Comparison of ENCODE assay signal across 9 mouse cellular contexts in genomic region chr6:6863160-6863870, GRCm38 (mm10). TPM values are rescaled to one million over a fixed set of nuclear protein-coding genes. Genes with fewer than 3 reads are reported as not detected.
A peak's percentile ranks its signal among the peaks of the same experiment; 100 is the strongest.
DNase-seq lines count a peak whose midpoint lies in the region; ATAC-seq lines count a peak whose summit lies in the region.
"Had no signal": no experiment of that assay in that cellular context is flagged by ENCODE, and none has a peak within 500 bp of the region (broad histone marks: within the 10 kb centered on the region; RNA-seq: fewer than 3 reads in every experiment).

Gene Dlx6, plus strand, starts transcription at chr6:6863334.

- DNase-seq in kidney, adult 11 months: no peak
- DNase-seq in ZHBTc4 (ENCODE audit: low read depth, low spot score): peak; percentile 84
- peak; percentile 80 for DNase-seq in limb, embryonic 11.5 days (ENCODE audit: low spot score)
- DNase-seq in retina, embryonic 14.5 days (ENCODE audit: low spot score): peak; percentile 67
- no peak for DNase-seq in right cerebral cortex, adult 18-20 months

- H3K4me3 ChIP-seq in kidney, embryonic 14.5 days (ENCODE audit: low read length): peak within 1 kb of the TSS; percentile 39
- peak within 1 kb of the TSS; percentile 52 for H3K4me3 ChIP-seq in forebrain, embryonic 15.5 days
- peak within 1 kb of the TSS; percentile 41 for H3K4me3 ChIP-seq in limb, embryonic 11.5 days (ENCODE audit: low read depth, low read length)
- H3K4me3 ChIP-seq: myocyte had no signal

- peaks cover 93% of the 10 kb centered on the region for H3K27me3 ChIP-seq in kidney, embryonic 14.5 days (ENCODE audit: control insufficient read depth, insufficient read depth, low read length)
- H3K27me3 ChIP-seq in forebrain, embryonic 15.5 days: peaks cover 41% of the 10 kb centered on the region
- peaks cover 69% of the 10 kb centered on the region for H3K27me3 ChIP-seq in limb, embryonic 11.5 days (ENCODE audit: control insufficient read depth, insufficient read depth, low read length)

- no peaks in the 10 kb centered on the region for H3K9me3 ChIP-seq in kidney, embryonic 14.5 days (ENCODE audit: control insufficient read depth, low read length)
- no peaks in the 10 kb centered on the region for H3K9me3 ChIP-seq in forebrain, embryonic 15.5 days
- H3K9me3 ChIP-seq in limb, embryonic 11.5 days (ENCODE audit: control insufficient read depth, low read length): no peaks in the 10 kb centered on the region

- under 1% methylated on average over 46 of the region's 52 CpGs for WGBS in kidney, embryonic 14.5 days
- WGBS in forebrain, embryonic 15.5 days: under 1% methylated on average over 47 of the region's 52 CpGs
- under 1% methylated on average over 52 of the region's 52 CpGs for WGBS in limb, embryonic 11.5 days

- H3K9ac ChIP-seq in kidney, embryonic 14.5 days (ENCODE audit: low read depth, low read length): peak within 1 kb of the TSS; percentile 40
- peak within 1 kb of the TSS; percentile 67 for H3K9ac ChIP-seq in forebrain, embryonic 15.5 days (replicated peaks)
- H3K9ac ChIP-seq in limb, embryonic 11.5 days (ENCODE audit: low read length): peak within 1 kb of the TSS; percentile 53

- H3K4me2 ChIP-seq in kidney, embryonic 14.5 days (replicated peaks; ENCODE audit: low read depth, low read length): peak within 1 kb of the TSS; percentile 62
- H3K4me2 ChIP-seq in forebrain, embryonic 15.5 days (replicated peaks): peak within 1 kb of the TSS; percentile 70
- H3K4me2 ChIP-seq in limb, embryonic 11.5 days (ENCODE audit: low read depth, severe bottlenecking): peak within 1 kb of the TSS; percentile 88

- no peak within 1 kb of the TSS for H3K27ac ChIP-seq in kidney, embryonic 14.5 days (ENCODE audit: low read depth, low read length)
- H3K27ac ChIP-seq in forebrain, embryonic 15.5 days (replicated peaks): peak within 1 kb of the TSS; percentile 96
- H3K27ac ChIP-seq in limb, embryonic 11.5 days (replicated peaks; ENCODE audit: low read depth, low read length): no peak within 1 kb of the TSS

- H3K4me1 ChIP-seq in kidney, embryonic 14.5 days (ENCODE audit: control insufficient read depth, insufficient read depth, low read length): peaks cover 11% of the 10 kb centered on the region; the same call in 1 of the 2 replicates
- peaks cover 34% of the 10 kb centered on the region for H3K4me1 ChIP-seq in forebrain, embryonic 15.5 days
- H3K4me1 ChIP-seq in limb, embryonic 11.5 days (ENCODE audit: control insufficient read depth, insufficient read depth, low read length): no peaks in the 10 kb centered on the region; the same call in 1 of the 2 replicates

- peak; percentile 72 for ATAC-seq in kidney, embryonic 14.5 days (ENCODE audit: low FRiP score, low TSS enrichment)
- peak; percentile 53 for ATAC-seq in forebrain, embryonic 15.5 days (replicated peaks)
- ATAC-seq in limb, embryonic 11.5 days (ENCODE audit: insufficient number of reproducible peaks, low FRiP score, low TSS enrichment, low read depth): peak; percentile 76
- no peak for ATAC-seq in monocyte, adult 5-6 weeks (replicated peaks; ENCODE audit: insufficient number of reproducible peaks, low FRiP score, low TSS enrichment, poor library complexity, severe bottlenecking)

- H3K36me3 ChIP-seq in kidney, embryonic 14.5 days (ENCODE audit: control insufficient read depth, insufficient read depth, low read length): no peaks in the 10 kb centered on the region
- no peaks in the 10 kb centered on the region for H3K36me3 ChIP-seq in forebrain, embryonic 15.5 days
- no peaks in the 10 kb centered on the region for H3K36me3 ChIP-seq in limb, embryonic 11.5 days (ENCODE audit: control insufficient read depth, insufficient read depth, low read length)

RNA-seq across cellular contexts. Expression of gene Dlx6, which starts in this region (rescaled TPM):
- polyA plus RNA-seq in kidney, embryonic 14.5 days (2014; fragmentation: Nextera tagmentation; extraction: Ambion mirVana): not detected in 2 replicates
- polyA plus RNA-seq in forebrain, embryonic 15.5 days (2015; fragmentation: Nextera tagmentation; extraction: Ambion mirVana): 13.2 and 14.7 TPM in 2 replicates
- 0.36 and 0.89 TPM in 2 replicates for polyA plus RNA-seq in limb, embryonic 11.5 days (2014; fragmentation: Nextera tagmentation; extraction: Ambion mirVana)
- total RNA-seq in monocyte, adult 5-6 weeks (2017): not detected in 3 replicates
- polyA plus RNA-seq: myocyte had no signal

Comparison
In these comparisons a context has a peak if more than half of its experiments do, and no peak if none do; other contexts are left out.
1. Peak in ATAC-seq, H3K4me3 ChIP-seq, H3K9ac ChIP-seq and H3K4me2 ChIP-seq in kidney, embryonic 14.5 days; RNA of the gene not detected or under 1 TPM.
2. Peak in DNase-seq, ATAC-seq, H3K4me3 ChIP-seq, H3K9ac ChIP-seq and H3K4me2 ChIP-seq in limb, embryonic 11.5 days; RNA of the gene not detected or under 1 TPM.
3. DNase-seq: peak in ZHBTc4 (single experiment) and retina, embryonic 14.5 days (single experiment); none in kidney, adult 11 months (single experiment) and right cerebral cortex, adult 18-20 months (single experiment).
4. Peak in every context shown above with its lines, with median percentiles within 50 percentile points of each other: H3K4me2 ChIP-seq, H3K4me3 ChIP-seq and H3K9ac ChIP-seq.